Mouse (Mus musculus) lung, postnatal 0 days (tissue): ENCODE measurements around the gene Taf15.

Experiments used
- CTCF ChIP-seq: IDR thresholded peaks from 2 replicates; pipeline ENCODE4 v1.5.1; 2016; ENCODE audit warnings: antibody characterized with exemption, mild to moderate bottlenecking
- EP300 ChIP-seq: IDR thresholded peaks from 2 replicates; pipeline ENCODE4 v1.6.1; 2016; ENCODE audit warnings: antibody characterized with exemption, mild to moderate bottlenecking, control low read depth

DNA sequence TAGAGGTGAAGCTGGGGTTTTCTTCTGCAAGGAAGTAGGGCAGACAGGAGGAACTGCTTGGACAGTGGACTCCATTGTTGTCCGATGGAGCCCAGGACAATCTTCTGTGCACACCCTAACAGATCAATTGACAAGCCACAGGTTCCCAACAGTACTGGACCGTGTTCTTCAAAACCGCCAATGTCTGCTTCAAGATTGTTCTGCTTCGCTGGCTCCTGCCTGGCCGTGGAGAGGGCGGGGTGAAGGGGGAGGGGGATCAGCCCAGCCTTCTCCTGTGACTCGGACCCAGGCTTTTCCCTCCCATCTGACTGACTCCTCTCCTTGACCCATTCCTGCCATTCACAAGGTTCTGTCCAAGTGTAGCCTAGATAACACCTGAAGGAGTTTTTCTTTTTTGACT lies 15.6 kb upstream of the Taf15 start:
- TF ChIP-seq CTCF (no peak), EP300 (no peak)
